Comparison of ENCODE assay signal across 10 mouse cellular contexts in genomic region chr16:38399076-38399475, GRCm38 (mm10). TPM values are rescaled to one million over a fixed set of nuclear protein-coding genes. Genes with fewer than 3 reads are reported as not detected.
DNase-seq lines count a peak whose midpoint lies in the region; ATAC-seq and TF ChIP-seq lines count a peak whose summit lies in the region.
"Had no signal": no experiment of that assay in that cellular context is flagged by ENCODE, and none has a peak within 500 bp of the region (broad histone marks: within the 10 kb centered on the region; RNA-seq: fewer than 3 reads in every experiment).

No protein-coding gene starts in this region.

- H3K9me3 ChIP-seq in embryonic facial prominence, embryonic 12.5 days: no peaks in the 10 kb centered on the region
- H3K9me3 ChIP-seq in limb, embryonic 10.5 days (replicated peaks): no peaks in the 10 kb centered on the region
- H3K9me3 ChIP-seq in midbrain, postnatal 0 days (ENCODE audit: low read length): no peaks in the 10 kb centered on the region

- H3K4me1 ChIP-seq in kidney, adult 2 months (ENCODE audit: control insufficient read depth, insufficient read depth, low read length): peaks cover 11% of the 10 kb centered on the region; the same call in 1 of the 2 replicates
- H3K4me1 ChIP-seq in embryonic facial prominence, embryonic 12.5 days: peaks cover 18% of the 10 kb centered on the region
- peaks cover 18% of the 10 kb centered on the region for H3K4me1 ChIP-seq in limb, embryonic 10.5 days
- H3K4me1 ChIP-seq in midbrain, postnatal 0 days (ENCODE audit: insufficient read depth, low read length): peaks cover 11% of the 10 kb centered on the region

- TF ChIP-seq POLR2A in kidney, adult 2 months (IDR thresholded peaks at IDR 0.05; ENCODE audit: low read depth, low read length): no peak

- WGBS in kidney, adult 2 months: 63% methylated on average over 3 of the region's 3 CpGs
- WGBS in embryonic facial prominence, embryonic 12.5 days: 51% methylated on average over 3 of the region's 3 CpGs
- 79% methylated on average over 3 of the region's 3 CpGs for WGBS in limb, embryonic 10.5 days
- WGBS in midbrain, postnatal 0 days: 69% methylated on average over 3 of the region's 3 CpGs

- H3K4me2 ChIP-seq in embryonic facial prominence, embryonic 12.5 days (replicated peaks): peak overlapping the region; percentile 49; the same call in 1 of the 2 replicates
- H3K4me2 ChIP-seq in midbrain, postnatal 0 days (ENCODE audit: low read depth, low read length, poor library complexity, severe bottlenecking): peak overlapping the region; percentile 54

- H3K9ac ChIP-seq in embryonic facial prominence, embryonic 12.5 days: no peak overlapping the region
- no peak overlapping the region for H3K9ac ChIP-seq in midbrain, postnatal 0 days (replicated peaks; ENCODE audit: low read length, poor library complexity, severe bottlenecking)

- H3K36me3 ChIP-seq in kidney, adult 2 months (ENCODE audit: control insufficient read depth, insufficient read depth, low read length): no peaks in the 10 kb centered on the region
- no peaks in the 10 kb centered on the region for H3K36me3 ChIP-seq in embryonic facial prominence, embryonic 12.5 days
- H3K36me3 ChIP-seq in limb, embryonic 10.5 days: no peaks in the 10 kb centered on the region
- no peaks in the 10 kb centered on the region for H3K36me3 ChIP-seq in midbrain, postnatal 0 days (ENCODE audit: insufficient read depth, low read length)

- H3K4me3 ChIP-seq in kidney, adult 2 months (ENCODE audit: insufficient read depth, low read depth, low read length): no peak overlapping the region
- no peak overlapping the region for H3K4me3 ChIP-seq in embryonic facial prominence, embryonic 12.5 days
- H3K4me3 ChIP-seq in limb, embryonic 10.5 days: no peak overlapping the region
- H3K4me3 ChIP-seq in midbrain, postnatal 0 days (ENCODE audit: low read depth, low read length): no peak overlapping the region

- TF ChIP-seq CTCF in kidney, adult 2 months (conservative IDR thresholded peaks at IDR 0.05; ENCODE audit: insufficient read depth, insufficient read length, low read depth, low read length): no peak
- no peak for TF ChIP-seq CTCF in midbrain, postnatal 0 days (IDR thresholded peaks at IDR 0.05)

- H3K27ac ChIP-seq in kidney, adult 2 months (ENCODE audit: insufficient read depth, low read depth, low read length): no peak overlapping the region
- H3K27ac ChIP-seq in embryonic facial prominence, embryonic 12.5 days: peak overlapping the region; percentile 75
- H3K27ac ChIP-seq in limb, embryonic 10.5 days: peak overlapping the region; percentile 80
- peak overlapping the region; percentile 69; the same call in 1 of the 2 replicates for H3K27ac ChIP-seq in midbrain, postnatal 0 days (ENCODE audit: low read depth, low read length)

- DNase-seq in kidney, adult 2 months: peak; percentile 8
- DNase-seq in kidney, adult 11 months: no peak
- DNase-seq in limb, embryonic 10.5 days (ENCODE audit: low spot score): no peak
- DNase-seq in midbrain, postnatal 0 days (ENCODE audit: low spot score): no peak
- DNase-seq in layer of hippocampus, adult 11-12 months (ENCODE audit: low spot score): no peak
- no peak for DNase-seq in retina, postnatal 1 day
- DNase-seq: cerebellum, postnatal 36 days had no signal

- no peak for ATAC-seq in embryonic facial prominence, embryonic 12.5 days (ENCODE audit: insufficient number of reproducible peaks, insufficient read depth, low FRiP score, low TSS enrichment)
- peak; percentile 24; the same call in 1 of the 2 replicates for ATAC-seq in midbrain, postnatal 0 days (ENCODE audit: low FRiP score)
- ATAC-seq in megakaryocyte-erythroid progenitor cell, adult 5-6 weeks (replicated peaks; ENCODE audit: low FRiP score, low TSS enrichment, poor library complexity, severe bottlenecking): no peak
- ATAC-seq: Patski had no signal

- H3K27me3 ChIP-seq in kidney, adult 2 months (replicated peaks; ENCODE audit: control insufficient read depth, insufficient read depth, low read length): no peaks in the 10 kb centered on the region
- no peaks in the 10 kb centered on the region for H3K27me3 ChIP-seq in embryonic facial prominence, embryonic 12.5 days
- no peaks in the 10 kb centered on the region for H3K27me3 ChIP-seq in limb, embryonic 10.5 days (ENCODE audit: low read depth, poor library complexity, severe bottlenecking)
- H3K27me3 ChIP-seq in midbrain, postnatal 0 days (ENCODE audit: insufficient read depth, low read length): no peaks in the 10 kb centered on the region
- H3K27me3 ChIP-seq: Patski had no signal

RNA-seq across cellular contexts. Expression of gene Pla1a, which starts 33.9 kb away (rescaled TPM):
- polyA plus RNA-seq in kidney, adult 2 months (2012; rRNA removed): 26.8 and 27.4 TPM in 2 replicates
- 0.14 and 0.19 TPM in 2 replicates for polyA plus RNA-seq in embryonic facial prominence, embryonic 12.5 days (2016; fragmentation: Nextera tagmentation; extraction: Ambion mirVana)
- polyA plus RNA-seq in limb, embryonic 10.5 days (2016; fragmentation: Nextera tagmentation; extraction: Ambion mirVana): 0.11 TPM in 1 of 2 replicates, not detected in the other
- 1.4 and 1.5 TPM in 2 replicates for total RNA-seq in midbrain, postnatal 0 days (2014; rRNA removed)
- 0.97 and 1.6 TPM in 2 replicates for polyA plus RNA-seq in midbrain, postnatal 0 days (2015; fragmentation: Nextera tagmentation; extraction: Ambion mirVana)
- not detected in 2 replicates for total RNA-seq in megakaryocyte-erythroid progenitor cell, adult 5-6 weeks (2014; fragmentation: Nextera tagmentation)
- not detected in 2 replicates for total RNA-seq in megakaryocyte-erythroid progenitor cell, adult 5-6 weeks (2017)

RNA-seq across cellular contexts. Expression of gene Popdc2, which starts 37.1 kb away (rescaled TPM):
- polyA plus RNA-seq in kidney, adult 2 months (2012; rRNA removed): 1.5 TPM in 2 replicates
- polyA plus RNA-seq in embryonic facial prominence, embryonic 12.5 days (2016; fragmentation: Nextera tagmentation; extraction: Ambion mirVana): 1.4 and 1.9 TPM in 2 replicates
- 1.3 and 3.1 TPM in 2 replicates for polyA plus RNA-seq in limb, embryonic 10.5 days (2016; fragmentation: Nextera tagmentation; extraction: Ambion mirVana)
- total RNA-seq in midbrain, postnatal 0 days (2014; rRNA removed): 1.5 TPM in 2 replicates
- 0.49 and 0.69 TPM in 2 replicates for polyA plus RNA-seq in midbrain, postnatal 0 days (2015; fragmentation: Nextera tagmentation; extraction: Ambion mirVana)
- total RNA-seq in megakaryocyte-erythroid progenitor cell, adult 5-6 weeks (2014; fragmentation: Nextera tagmentation): 10.0 and 10.1 TPM in 2 replicates
- 3.1 TPM in 1 of 2 replicates, not detected in the other for total RNA-seq in megakaryocyte-erythroid progenitor cell, adult 5-6 weeks (2017)

RNA-seq across cellular contexts. Expression of gene Gm21987, which starts 52.2 kb away (rescaled TPM):
- polyA plus RNA-seq in kidney, adult 2 months (2012; rRNA removed): not detected in 2 replicates
- not detected in 2 replicates for polyA plus RNA-seq in embryonic facial prominence, embryonic 12.5 days (2016; fragmentation: Nextera tagmentation; extraction: Ambion mirVana)
- not detected in 2 replicates for polyA plus RNA-seq in limb, embryonic 10.5 days (2016; fragmentation: Nextera tagmentation; extraction: Ambion mirVana)
- total RNA-seq in midbrain, postnatal 0 days (2014; rRNA removed): not detected in 2 replicates
- not detected in 2 replicates for polyA plus RNA-seq in midbrain, postnatal 0 days (2015; fragmentation: Nextera tagmentation; extraction: Ambion mirVana)
- total RNA-seq in megakaryocyte-erythroid progenitor cell, adult 5-6 weeks (2014; fragmentation: Nextera tagmentation): not detected in 2 replicates
- total RNA-seq in megakaryocyte-erythroid progenitor cell, adult 5-6 weeks (2017): not detected in 2 replicates
- polyA plus RNA-seq: Patski had no signal

RNA-seq across cellular contexts. Expression of gene Cox17, which starts 52.3 kb away (rescaled TPM):
- polyA plus RNA-seq in kidney, adult 2 months (2012; rRNA removed): 126 and 170 TPM in 2 replicates
- 110 and 111 TPM in 2 replicates for polyA plus RNA-seq in embryonic facial prominence, embryonic 12.5 days (2016; fragmentation: Nextera tagmentation; extraction: Ambion mirVana)
- polyA plus RNA-seq in limb, embryonic 10.5 days (2016; fragmentation: Nextera tagmentation; extraction: Ambion mirVana): 119 and 132 TPM in 2 replicates
- 14.5 and 15.0 TPM in 2 replicates for total RNA-seq in midbrain, postnatal 0 days (2014; rRNA removed)
- polyA plus RNA-seq in midbrain, postnatal 0 days (2015; fragmentation: Nextera tagmentation; extraction: Ambion mirVana): 65.3 and 66.1 TPM in 2 replicates
- 228 and 369 TPM in 2 replicates for total RNA-seq in megakaryocyte-erythroid progenitor cell, adult 5-6 weeks (2014; fragmentation: Nextera tagmentation)
- 465 and 506 TPM in 2 replicates for total RNA-seq in megakaryocyte-erythroid progenitor cell, adult 5-6 weeks (2017)

RNA-seq across cellular contexts. Expression of gene Adprh, which starts 53.4 kb away (rescaled TPM):
- polyA plus RNA-seq in kidney, adult 2 months (2012; rRNA removed): 20.4 and 20.9 TPM in 2 replicates
- polyA plus RNA-seq in embryonic facial prominence, embryonic 12.5 days (2016; fragmentation: Nextera tagmentation; extraction: Ambion mirVana): 144 and 151 TPM in 2 replicates
- 153 and 159 TPM in 2 replicates for polyA plus RNA-seq in limb, embryonic 10.5 days (2016; fragmentation: Nextera tagmentation; extraction: Ambion mirVana)
- total RNA-seq in midbrain, postnatal 0 days (2014; rRNA removed): 50.4 and 54.8 TPM in 2 replicates
- 147 and 148 TPM in 2 replicates for polyA plus RNA-seq in midbrain, postnatal 0 days (2015; fragmentation: Nextera tagmentation; extraction: Ambion mirVana)
- 27.4 and 31.6 TPM in 2 replicates for total RNA-seq in megakaryocyte-erythroid progenitor cell, adult 5-6 weeks (2014; fragmentation: Nextera tagmentation)
- 8.6 TPM in 2 replicates for total RNA-seq in megakaryocyte-erythroid progenitor cell, adult 5-6 weeks (2017)

Comparison
In these comparisons a context has a peak if more than half of its experiments do, and no peak if none do; other contexts are left out.
1. RNA of gene Pla1a, which starts 33.9 kb away (polyA plus RNA-seq): 26.8 to 27.4 TPM in kidney, adult 2 months; 0.97 to 1.6 TPM in midbrain, postnatal 0 days, 0.14 to 0.19 TPM in embryonic facial prominence, embryonic 12.5 days and 0.11 TPM in limb, embryonic 10.5 days; every median in the first group is over 10 times any median in the second.